Mouse (Mus musculus) Patski (cell line): Measurements from ENCODE around the gene Trmt6. TPM values are rescaled to one million over a fixed set of nuclear protein-coding genes. Genes with fewer than 3 reads are reported as not detected.

Source experiments
- ATAC-seq: fragments of 100-300 bp; one replicate; pipeline ENCODE4 v1.8.0; 2021
- CTCF ChIA-PET: fragments of 350-600 bp; sonication (Branson Sonifier 250); formaldehyde crosslinking; loops from one replicate; lab custom pipeline; 2022; ENCODE audit warnings: inconsistent platforms; lab: Charles Lee
- POLR2A ChIA-PET: fragments of 350-600 bp; sonication (Branson Sonifier 250); formaldehyde crosslinking; loops from one replicate; lab custom pipeline; 2022; ENCODE audit warnings: antibody characterized with exemption, inconsistent platforms; lab: Charles Lee
- DNase-seq: peaks from one replicate; pipeline ENCODE4 v3.0.0-alpha.2; 2011; ENCODE audit warnings: low read depth, low spot score
- H3K27me3 ChIP-seq: fragments of 371-371 bp; one replicate; pipeline ENCODE4 v1.5.1; 2021
- CTCF ChIP-seq: fragments of 100-300 bp; IDR thresholded peaks from one replicate; pipeline ENCODE4 v1.5.1; 2021
- in situ Hi-C: fragments of 300-500 bp; cut with MboI; formaldehyde crosslinking; loops from 3 replicates; pipeline ENCODE4 v1.11.1; 2018; ENCODE audit warnings: low pct_unique_long_range_greater_than_20kb, mixed read lengths
- polyA plus RNA-seq: library from polyadenylated mRNA; unstranded; gene quantifications from one replicate; pipeline ENCODE4 v1.2.3, GENCODE M21; 2021

The Trmt6 gene
- polyA plus RNA-seq, 1 experiment from 2014 or later = 22.4 TPM

GRCm38 (mm10) chr2:132846407-132847358 lies 30.8 kb upstream of the Trmt6 start, which contains the start of gene Crls1:
Gene Crls1 (plus strand): TSS chr2:132846666.
- in situ Hi-C loops = loop anchor here (5.0 kb wide), 1 partner anchor 56 kb away; no protein-coding TSS in a partner anchor
- no peaks in the 10 kb centered on the region for H3K27me3 ChIP-seq
- POLR2A ChIA-PET = interaction anchor here (1.3 kb wide), 1 partner anchor 10 kb away, joined by 4 read pairs; no protein-coding TSS in a partner anchor
- ATAC-seq = peak; percentile 97
- CTCF ChIA-PET = interaction anchor here (0.6 to 3.6 kb wide), 8 partner anchors 10 to 66 kb away, joined by 3 to 15 read pairs (median 4); no protein-coding TSS in a partner anchor
- TF ChIP-seq CTCF = peak; percentile 99
- peak; percentile 80 for DNase-seq

- in situ Hi-C loops = no loop called here
- DNase-seq (no peak), ATAC-seq (no peak)
- POLR2A ChIA-PET = no interaction called here
- CTCF ChIA-PET = no interaction called here
- no peak for TF ChIP-seq CTCF
- no peaks in the 10 kb centered on the region for H3K27me3 ChIP-seq
These were observed 25.2 kb upstream of the Trmt6 start for GRCm38 (mm10) chr2:132841071-132841470.

- ATAC-seq = no peak
- H3K27me3 ChIP-seq = no peaks in the 10 kb centered on the region
- no peak for DNase-seq
- in situ Hi-C loops = no loop called here
- no peak for TF ChIP-seq CTCF
- POLR2A ChIA-PET = no interaction called here
- CTCF ChIA-PET = interaction anchor here (0.9 kb wide), 1 partner anchor 11 kb away, joined by 4 read pairs; no protein-coding TSS in a partner anchor
These were observed 12.9 kb downstream of the Trmt6 start for GRCm38 (mm10) chr2:132802976-132803375.

GRCm38 (mm10) chr2:132794204-132794586 lies 21.7 kb downstream of the Trmt6 start:
- CTCF ChIA-PET = no interaction called here
- POLR2A ChIA-PET = no interaction called here
- ATAC-seq = no peak
- peaks cover 20% of the 10 kb centered on the region for H3K27me3 ChIP-seq
- in situ Hi-C loops = no loop called here
- TF ChIP-seq CTCF = no peak
- no peak for DNase-seq

GRCm38 (mm10) chr2:132793441-132794203 lies 22.2 kb downstream of the Trmt6 start:
- POLR2A ChIA-PET = no interaction called here
- H3K27me3 ChIP-seq = peaks cover 20% of the 10 kb centered on the region
- no peak for ATAC-seq
- no peak for TF ChIP-seq CTCF
- no peak for DNase-seq
- CTCF ChIA-PET = no interaction called here
- in situ Hi-C loops = no loop called here

GRCm38 (mm10) chr2:132784039-132784438 lies 31.8 kb downstream of the Trmt6 start:
- ATAC-seq (no peak), DNase-seq (no peak)
- POLR2A ChIA-PET = no interaction called here
- CTCF ChIA-PET = interaction anchor here (1.0 kb wide), 2 partner anchors 15 to 16 kb away, joined by 3 to 5 read pairs; no protein-coding TSS in a partner anchor
- in situ Hi-C loops = no loop called here
- no peak for TF ChIP-seq CTCF
- peaks cover 31% of the 10 kb centered on the region for H3K27me3 ChIP-seq

GRCm38 (mm10) chr2:132781439-132782068 lies 34.3 kb downstream of the Trmt6 start:
- H3K27me3 ChIP-seq = peaks cover 31% of the 10 kb centered on the region
- no peak for TF ChIP-seq CTCF
- peak; percentile 100 for ATAC-seq
- in situ Hi-C loops = no loop called here
- DNase-seq = peak; percentile 73
- ChIA-PET POLR2A (no interaction called here), CTCF (interaction anchor here (1.1 to 1.2 kb wide), 2 partner anchors 10 to 17 kb away, joined by 3 to 4 read pairs; no protein-coding TSS in a partner anchor)

- DNase-seq (no peak), ATAC-seq (no peak)
- peaks cover 29% of the 10 kb centered on the region for H3K27me3 ChIP-seq
- no peak for TF ChIP-seq CTCF
- CTCF ChIA-PET = interaction anchor here (1.2 kb wide), 1 partner anchor 9 kb away, joined by 3 read pairs; no protein-coding TSS in a partner anchor
- in situ Hi-C loops = no loop called here
- POLR2A ChIA-PET = no interaction called here
These were observed 34.9 kb downstream of the Trmt6 start, which contains the start of gene Chgb for GRCm38 (mm10) chr2:132780978-132781377. Gene Chgb (plus strand): TSS chr2:132781278.

GRCm38 (mm10) chr2:132770822-132771221 lies 45.0 kb downstream of the Trmt6 start:
- in situ Hi-C loops = no loop called here
- peak; percentile 62 for ATAC-seq
- DNase-seq = no peak
- peaks cover 7% of the 10 kb centered on the region for H3K27me3 ChIP-seq
- no peak for TF ChIP-seq CTCF
- ChIA-PET CTCF (interaction anchor here (1.3 to 1.5 kb wide), 2 partner anchors 8 to 18 kb away, joined by 3 read pairs; no protein-coding TSS in a partner anchor), POLR2A (no interaction called here)

- in situ Hi-C loops = no loop called here
- H3K27me3 ChIP-seq = no peaks in the 10 kb centered on the region
- ATAC-seq (no peak), DNase-seq (no peak)
- ChIA-PET CTCF (no interaction called here), POLR2A (no interaction called here)
- no peak for TF ChIP-seq CTCF
These were observed 57.9 kb downstream of the Trmt6 start for GRCm38 (mm10) chr2:132757911-132758310.

Other genes with a start within 250 kb of the Trmt6 start
- gene Gpcpd1, start 228.3 kb downstream of the Trmt6 start, polyA plus RNA-seq = 12.6 TPM
- 6.2 TPM for gene Shld1, start 129.1 kb downstream of the Trmt6 start, polyA plus RNA-seq
- gene Chgb, start 34.8 kb downstream of the Trmt6 start, polyA plus RNA-seq = 0.22 TPM
- gene Mcm8, start 86 bp upstream of the Trmt6 start, polyA plus RNA-seq = 6.5 TPM
- 40.2 TPM for gene Crls1, start 30.6 kb upstream of the Trmt6 start, polyA plus RNA-seq
- gene Lrrn4, start 64.8 kb upstream of the Trmt6 start, polyA plus RNA-seq = not detected
- gene Fermt1, start 129.9 kb upstream of the Trmt6 start, polyA plus RNA-seq = 0.41 TPM